Mouse (Mus musculus) kidney, postnatal 4 days (tissue): ENCODE data around the gene Cdipt.

Experiments used
- DNase-seq, 2 experiments: peaks; one replicate each; pipeline ENCODE4 v3.0.0; 2021; ENCODE audit warnings: mixed read lengths in 2 of 2

Gene Cdipt

DNA sequence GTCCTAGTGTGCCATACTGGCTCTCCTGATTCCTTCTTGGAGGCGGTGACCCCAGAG lies at the start of gene Cdipt:
Gene Cdipt (plus strand): TSS at position 22 of the 57 bp plus-strand sequence.
- DNase-seq: no peak

DNA sequence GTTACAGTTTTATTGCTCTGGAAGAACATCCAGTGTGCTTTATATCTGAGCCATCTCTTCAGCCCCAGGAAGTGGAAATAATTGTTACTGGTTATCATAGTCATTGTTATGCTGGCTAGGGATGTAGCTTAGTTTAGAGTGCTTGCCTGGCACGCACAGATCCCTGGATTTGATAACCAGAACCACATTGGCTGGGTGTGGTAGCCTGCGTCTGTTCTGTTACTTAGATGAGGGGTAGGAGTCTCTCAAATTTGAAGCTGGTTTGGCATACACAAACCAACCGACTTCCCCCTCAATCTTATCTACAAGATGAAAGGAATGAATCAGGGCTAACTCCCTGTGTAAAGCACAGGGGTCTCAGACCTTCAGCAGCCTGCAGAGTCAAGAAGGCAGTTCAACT lies 49.4 kb upstream of the Cdipt start:
- no peak for DNase-seq

DNA sequence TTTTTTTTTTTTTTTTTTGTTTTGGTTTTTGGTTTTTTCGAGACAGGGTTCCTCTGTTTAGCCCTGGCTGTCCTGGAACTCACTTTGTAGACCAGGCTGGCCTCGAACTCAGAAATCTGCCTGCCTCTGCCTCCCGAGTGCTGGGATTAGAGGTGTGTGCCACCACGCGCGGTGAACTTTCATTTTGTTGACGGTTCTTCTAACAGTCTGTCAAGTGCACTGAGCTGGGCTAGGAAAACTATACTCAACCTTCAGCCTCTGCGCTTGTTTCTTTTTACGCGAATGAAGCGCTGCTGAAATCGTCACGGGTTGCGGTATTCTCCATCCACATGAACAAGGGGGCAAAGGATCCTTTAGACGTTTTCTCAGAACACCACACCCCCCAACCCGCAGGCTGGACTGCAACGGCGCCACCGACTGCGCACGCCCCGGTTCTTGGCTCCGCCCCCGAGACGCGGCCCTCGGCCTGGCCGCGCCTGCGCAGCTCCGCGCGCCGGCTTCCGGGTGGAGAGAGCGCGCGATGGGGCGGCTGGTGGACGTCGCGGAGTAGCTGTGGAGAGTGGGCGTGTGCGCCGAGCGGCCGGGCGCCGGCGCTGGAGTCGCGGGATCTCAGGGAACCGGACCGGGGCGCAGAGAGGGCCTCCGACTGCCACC lies 47.2 kb upstream of the Cdipt start, which contains the start of gene Kctd13:
Gene Kctd13 (plus strand): TSS at position 496 of the 654 bp plus-strand sequence.
- peak; percentile 95 to 97 for DNase-seq

DNA sequence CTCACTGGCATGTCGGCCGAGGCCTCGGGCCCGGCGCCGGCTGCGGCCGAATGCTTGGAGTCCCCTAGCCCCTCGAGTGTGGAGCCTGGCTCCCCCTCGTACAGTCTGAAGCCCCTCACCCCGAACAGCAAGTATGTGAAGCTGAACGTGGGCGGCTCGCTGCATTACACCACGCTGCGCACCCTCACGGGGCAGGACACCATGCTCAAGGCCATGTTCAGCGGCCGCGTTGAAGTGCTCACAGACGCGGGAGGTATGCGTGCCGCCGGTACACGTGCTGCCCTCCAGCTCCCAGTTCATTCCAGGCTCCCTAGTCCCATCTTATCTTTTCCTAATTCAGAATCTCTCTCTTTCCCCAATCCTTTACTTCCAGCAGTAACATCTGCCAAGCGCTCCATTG lies 46.7 kb upstream of the Cdipt start:
- DNase-seq: no peak

- no peak for DNase-seq
These were observed 43.1 kb upstream of the Cdipt start for GRCm38 (mm10) chr7:126932652-126933051.

- DNase-seq: no peak
These were observed 34.5 kb upstream of the Cdipt start for GRCm38 (mm10) chr7:126941171-126941570.

DNA sequence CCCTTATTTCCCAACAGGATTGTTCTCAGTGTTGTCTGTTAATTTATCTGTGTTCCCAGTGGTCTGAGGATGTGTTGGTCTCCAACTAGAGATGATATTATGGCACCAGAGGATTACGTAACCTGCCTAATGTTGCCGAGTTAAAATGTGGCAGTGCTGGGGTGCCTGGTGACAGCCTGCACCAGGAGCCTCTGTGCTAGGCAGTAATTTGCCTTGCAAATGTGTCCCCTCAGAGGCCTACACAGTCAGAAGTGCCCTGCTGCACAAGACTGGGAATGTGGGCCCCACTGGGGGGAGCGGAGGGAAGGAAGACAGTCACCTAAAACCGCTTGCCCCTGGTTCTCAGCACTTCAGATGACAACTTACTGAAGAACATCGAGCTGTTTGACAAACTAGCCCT lies 33.9 kb upstream of the Cdipt start:
- DNase-seq: no peak

GRCm38 (mm10) chr7:126946530-126946929 lies 29.2 kb upstream of the Cdipt start:
- peak; percentile 67 to 75 for DNase-seq

GRCm38 (mm10) chr7:126948626-126949025 lies 27.1 kb upstream of the Cdipt start:
- DNase-seq: no peak

- no peak for DNase-seq
These were observed 26.3 kb upstream of the Cdipt start, which contains the start of gene Asphd1 for GRCm38 (mm10) chr7:126949403-126949792. Gene Asphd1 (minus strand): TSS chr7:126949582.

GRCm38 (mm10) chr7:126949793-126950646 lies 25.7 kb upstream of the Cdipt start, which contains the start of gene Sez6l2:
Gene Sez6l2 (plus strand): TSS chr7:126950563.
- peak; percentile 97 to 98 for DNase-seq

DNA sequence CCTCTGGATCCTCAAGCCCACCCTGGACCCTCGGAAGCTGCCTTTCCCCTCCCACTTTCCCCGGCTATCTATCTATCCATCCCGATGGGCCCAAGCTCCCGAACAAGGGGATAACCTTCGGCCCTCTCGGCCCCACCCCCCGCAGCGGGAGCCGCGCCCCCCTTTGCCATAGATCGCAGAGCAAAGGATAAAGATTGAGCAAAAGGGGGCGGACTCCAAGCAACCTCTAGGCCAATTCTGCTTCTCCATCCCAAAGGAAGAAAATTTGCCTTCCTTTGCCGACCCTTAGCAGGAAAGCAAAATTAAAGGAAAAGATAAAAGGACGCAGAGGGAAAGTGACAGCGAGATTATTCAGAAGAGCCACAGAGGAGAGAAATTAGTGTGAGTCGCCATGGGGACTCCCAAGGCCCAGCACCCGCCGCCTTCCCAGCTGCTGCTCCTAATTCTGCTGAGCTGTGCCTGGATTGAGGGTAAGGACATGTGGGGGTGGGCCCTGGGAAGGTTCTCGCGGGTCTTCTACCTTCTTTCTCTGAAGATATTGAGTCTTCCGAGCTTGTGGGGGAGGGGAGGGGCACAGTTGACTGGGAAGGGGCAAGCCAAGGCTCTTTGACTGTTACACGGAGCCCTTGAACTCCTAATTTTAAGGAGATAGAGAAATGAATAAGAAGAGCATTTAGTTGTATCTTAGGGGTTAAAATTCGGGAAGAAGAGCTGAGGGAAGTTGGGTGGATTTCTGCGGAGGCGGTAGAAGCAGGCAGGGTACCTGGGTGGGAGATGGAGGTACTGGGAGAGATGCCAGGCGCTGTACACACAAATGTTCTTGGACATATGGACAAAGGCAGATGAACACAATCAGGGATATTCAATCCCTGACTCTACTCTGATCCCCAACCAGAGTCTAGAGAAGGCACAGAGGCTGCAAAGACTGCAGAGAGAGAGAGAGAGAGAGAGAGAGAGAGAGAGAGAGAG lies 24.8 kb upstream of the Cdipt start:
- no peak for DNase-seq

- DNase-seq: no peak
These were observed 24.0 kb upstream of the Cdipt start for GRCm38 (mm10) chr7:126951741-126952140.

DNA sequence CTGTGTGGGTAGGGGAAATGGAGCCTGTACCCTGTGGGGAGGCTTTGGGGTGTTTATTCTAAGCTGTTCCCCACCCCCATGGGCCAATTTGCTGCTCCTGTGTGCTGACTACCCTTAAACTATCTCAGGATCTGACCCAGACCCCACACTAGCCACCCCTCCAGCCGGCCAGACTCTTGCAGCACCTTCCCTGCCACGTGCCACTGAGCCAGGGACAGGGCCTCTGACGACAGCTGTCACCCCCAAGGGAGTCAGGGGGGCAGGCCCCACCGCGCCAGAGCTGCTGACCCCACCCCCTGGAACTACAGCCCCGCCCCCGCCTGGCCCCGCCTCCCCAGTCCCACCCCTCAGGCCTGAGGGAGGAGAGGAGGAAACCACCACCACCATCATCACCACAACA lies 23.1 kb upstream of the Cdipt start:
- no peak for DNase-seq

GRCm38 (mm10) chr7:126955125-126955524 lies 20.6 kb upstream of the Cdipt start:
- no peak for DNase-seq

GRCm38 (mm10) chr7:126959780-126960179 lies 15.9 kb upstream of the Cdipt start:
- no peak for DNase-seq

- no peak for DNase-seq
These were observed 14.6 kb upstream of the Cdipt start for GRCm38 (mm10) chr7:126961095-126961494.

DNA sequence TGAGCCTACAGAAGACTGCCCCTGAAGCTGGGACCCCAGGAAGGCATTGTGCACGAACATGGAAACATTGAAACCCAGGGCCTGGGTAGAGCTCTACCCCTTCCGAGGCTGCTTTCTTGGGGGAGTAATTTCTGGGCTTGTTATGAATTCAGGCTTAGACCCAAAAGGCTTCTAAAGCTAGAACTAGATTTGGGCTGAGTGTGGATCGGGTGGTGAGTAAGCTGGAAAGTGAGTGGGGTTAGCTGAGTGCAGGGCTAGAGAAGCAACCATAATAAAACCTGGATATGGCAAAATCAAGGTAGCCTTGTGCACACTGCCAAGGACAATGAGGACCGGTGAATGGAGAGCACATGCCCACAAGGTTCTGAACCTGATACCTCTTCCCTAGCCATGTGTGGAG lies 13.7 kb upstream of the Cdipt start:
- DNase-seq: no peak

- DNase-seq: peak; percentile 72 to 78
These were observed 12.0 kb upstream of the Cdipt start for GRCm38 (mm10) chr7:126963548-126964286.

- no peak for DNase-seq
These were observed 10.1 kb upstream of the Cdipt start for GRCm38 (mm10) chr7:126965568-126965967.

DNA sequence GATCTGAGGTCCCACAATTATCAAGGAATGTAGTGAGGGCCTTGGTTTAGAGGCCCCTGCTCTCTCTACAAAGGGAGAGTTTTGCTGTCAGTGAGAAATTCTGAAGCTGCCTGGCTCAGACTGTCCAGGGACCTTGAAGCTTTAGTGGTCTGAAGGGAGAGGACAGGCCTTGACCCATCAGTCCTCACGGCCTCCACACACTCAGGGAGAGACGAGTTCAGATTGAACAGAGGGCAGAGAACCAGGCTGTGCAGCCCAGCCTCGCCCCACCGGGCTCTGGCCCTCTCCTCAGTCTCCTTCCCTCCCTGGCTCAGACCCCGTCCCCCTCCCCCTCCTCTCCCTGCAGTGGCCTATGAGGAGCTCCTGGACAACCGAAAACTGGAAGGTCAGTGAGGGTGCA lies 8.4 kb upstream of the Cdipt start:
- no peak for DNase-seq

GRCm38 (mm10) chr7:126975493-126975892 lies 221 bp upstream of the Cdipt start:
- no peak for DNase-seq
